Mouse (Mus musculus) natural killer cell, adult 2 months (primary cell): ENCODE measurements around the gene Il2rg.

Experiments used
- DNase-seq, 2 experiments: peaks; one replicate each; pipeline ENCODE4 v3.0.0; 2022; ENCODE audit warnings: low spot score in 2 of 2

Il2rg gene

DNA sequence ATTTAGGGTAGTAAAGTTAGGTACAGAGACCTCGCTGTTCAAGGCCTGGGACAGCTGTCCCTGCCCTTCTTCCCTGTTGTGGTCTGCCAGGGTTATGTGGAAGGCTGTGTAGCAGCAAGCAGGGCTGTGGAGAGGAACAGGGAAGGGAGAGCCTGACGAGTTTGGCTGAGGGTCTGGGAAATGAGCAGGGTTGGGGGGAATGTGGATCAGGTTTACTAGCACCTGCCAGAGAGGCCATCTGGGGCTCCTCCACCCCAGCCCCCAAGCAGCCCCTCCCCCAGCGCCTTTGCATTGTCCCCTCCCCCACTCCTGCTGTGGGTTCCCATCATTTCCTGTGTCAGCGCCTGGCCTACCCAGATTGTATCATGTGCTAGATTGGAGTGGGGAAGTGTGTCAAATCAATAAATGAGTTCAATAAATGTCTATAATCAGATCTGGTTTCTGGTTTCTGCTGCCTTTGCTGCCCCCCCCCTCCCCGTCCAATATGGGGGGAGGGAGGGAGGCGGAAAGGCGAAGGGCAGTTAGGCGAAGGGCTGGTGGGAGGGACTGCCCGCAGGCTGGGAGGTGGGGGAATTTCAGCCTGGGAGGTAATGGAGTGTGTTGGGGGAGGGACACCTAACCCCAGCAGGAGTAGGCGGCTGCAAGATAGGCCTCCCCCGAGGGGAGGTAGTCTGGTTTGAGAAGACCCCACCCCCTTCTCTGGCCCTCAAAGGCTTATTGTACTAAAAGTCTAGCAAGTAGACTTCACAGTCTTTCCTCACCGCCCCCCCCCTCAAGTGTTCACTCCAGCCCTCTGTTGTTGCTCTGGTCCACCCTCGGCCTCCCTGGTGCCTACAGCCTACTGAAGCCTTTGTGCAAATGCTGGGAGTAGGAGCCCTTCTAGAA lies 7.4 kb downstream of the Il2rg start:
- DNase-seq = no peak

DNA sequence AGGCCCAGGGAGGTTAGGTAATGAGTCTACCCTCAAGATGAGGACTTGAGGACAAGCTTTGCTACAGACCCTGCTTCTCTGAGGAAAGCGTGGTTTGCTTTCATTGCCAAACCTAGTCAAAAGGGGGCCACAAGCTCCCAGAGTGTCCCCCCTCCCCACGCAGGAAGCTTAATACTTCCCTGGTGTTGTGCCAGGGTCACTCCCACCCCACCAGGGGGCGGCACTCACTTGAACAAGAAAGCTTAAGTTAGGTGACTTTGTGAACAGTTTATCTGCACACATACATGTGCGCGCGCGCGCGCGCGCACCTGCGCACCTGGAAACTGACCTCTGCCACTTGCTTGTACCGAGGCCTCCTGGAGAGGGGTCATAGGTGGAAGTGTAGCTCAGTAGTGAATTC lies 11.5 kb downstream of the Il2rg start:
- peak; percentile 27 to 50 for DNase-seq

DNA sequence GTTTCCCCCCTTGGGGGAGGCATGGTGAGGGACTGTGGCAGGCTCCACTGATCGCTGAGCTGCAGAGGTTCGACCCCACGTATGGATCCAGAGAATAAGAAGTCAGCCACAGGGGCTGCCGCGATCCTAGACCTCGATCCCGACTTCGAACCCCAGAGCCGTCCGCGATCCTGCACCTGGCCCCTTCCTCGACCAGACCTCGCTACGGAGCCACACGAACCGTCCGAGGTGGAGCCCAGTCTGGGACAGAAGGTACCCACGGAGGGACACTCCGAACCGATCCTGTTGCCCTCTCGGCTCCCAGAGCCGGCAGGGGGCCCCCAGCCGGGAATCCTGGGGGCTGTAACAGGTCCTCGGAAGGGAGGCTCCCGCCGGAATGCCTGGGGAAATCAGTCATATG lies 13.3 kb downstream of the Il2rg start:
- no peak for DNase-seq

DNA sequence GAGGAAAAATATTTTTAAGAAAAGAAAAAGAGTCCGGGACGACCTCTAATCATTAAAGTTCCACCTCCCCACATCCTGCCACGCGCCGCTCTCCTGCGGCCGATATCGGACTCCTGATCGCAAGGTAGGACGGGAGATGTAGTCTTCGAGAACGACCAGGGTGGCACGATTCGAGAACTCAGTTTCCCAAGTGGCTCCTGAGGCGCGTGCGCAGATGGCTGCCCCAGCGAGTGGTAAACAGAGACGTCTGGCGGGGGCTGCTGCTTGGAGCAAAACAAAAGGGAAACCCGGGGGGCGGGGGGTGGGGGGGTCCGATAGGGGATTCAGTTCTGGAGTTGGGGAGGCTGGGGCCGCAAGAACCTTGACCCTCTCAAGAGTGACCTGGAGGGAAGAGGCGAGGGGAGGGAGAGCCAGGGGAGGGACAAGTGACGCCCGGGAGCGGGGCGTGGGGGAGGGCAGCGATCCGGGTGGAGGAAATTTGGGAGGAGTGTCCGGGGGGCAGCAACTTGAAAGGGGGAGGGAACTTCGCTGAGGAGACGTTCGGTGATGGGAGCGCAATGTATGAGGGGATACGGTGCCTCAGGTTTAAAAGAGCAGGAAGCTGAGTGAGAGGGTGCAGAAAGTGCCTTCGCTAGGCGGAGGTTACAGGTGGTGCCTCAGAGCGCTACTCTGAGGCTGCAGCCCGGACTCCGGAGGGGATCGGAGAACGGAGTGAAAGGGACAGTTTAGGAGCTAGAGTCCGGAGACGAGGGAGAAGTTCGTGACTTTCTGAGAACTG lies 13.9 kb downstream of the Il2rg start, which contains the start of gene Foxo4:
TSS of gene Foxo4 (plus strand) at position 577 of the 778 bp plus-strand sequence.
- DNase-seq = peak; percentile 72 to 81

DNA sequence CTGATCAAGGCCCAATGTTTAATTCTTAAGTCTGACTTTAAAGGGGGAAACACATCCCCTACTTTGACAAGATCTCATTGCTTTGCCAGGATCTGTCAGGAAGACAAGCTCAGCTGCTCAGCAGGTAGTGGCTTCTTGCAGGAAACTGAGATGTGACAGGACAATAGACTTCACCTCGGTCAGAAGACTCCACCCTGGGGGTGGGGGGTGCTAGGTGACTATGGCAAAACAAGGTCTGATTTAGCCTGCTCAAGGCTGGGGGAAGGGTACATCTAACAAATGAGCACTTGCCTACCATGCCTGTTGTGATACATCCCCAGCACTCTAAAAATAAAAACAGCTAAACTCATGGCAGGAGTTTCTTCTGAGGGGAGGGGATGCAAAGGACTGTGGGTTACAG lies 23.0 kb downstream of the Il2rg start:
- no peak for DNase-seq

DNA sequence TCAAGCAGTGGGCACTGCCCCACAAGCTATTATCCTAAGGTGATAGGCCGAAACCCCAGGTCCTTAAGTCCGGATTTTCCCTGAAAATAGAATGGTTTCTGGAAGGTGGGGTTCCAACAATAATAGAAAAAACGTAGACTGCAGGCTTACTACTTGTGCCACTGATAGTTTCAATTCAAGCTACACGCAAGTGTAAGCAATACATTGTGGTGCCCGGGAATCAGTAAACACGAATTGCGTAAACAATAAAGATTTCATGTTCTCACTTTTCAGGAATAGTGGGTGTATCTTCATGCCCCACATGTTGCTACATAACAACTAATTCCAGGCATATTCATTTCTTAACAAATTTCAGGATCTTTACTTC lies 45.3 kb downstream of the Il2rg start:
- DNase-seq = no peak

DNA sequence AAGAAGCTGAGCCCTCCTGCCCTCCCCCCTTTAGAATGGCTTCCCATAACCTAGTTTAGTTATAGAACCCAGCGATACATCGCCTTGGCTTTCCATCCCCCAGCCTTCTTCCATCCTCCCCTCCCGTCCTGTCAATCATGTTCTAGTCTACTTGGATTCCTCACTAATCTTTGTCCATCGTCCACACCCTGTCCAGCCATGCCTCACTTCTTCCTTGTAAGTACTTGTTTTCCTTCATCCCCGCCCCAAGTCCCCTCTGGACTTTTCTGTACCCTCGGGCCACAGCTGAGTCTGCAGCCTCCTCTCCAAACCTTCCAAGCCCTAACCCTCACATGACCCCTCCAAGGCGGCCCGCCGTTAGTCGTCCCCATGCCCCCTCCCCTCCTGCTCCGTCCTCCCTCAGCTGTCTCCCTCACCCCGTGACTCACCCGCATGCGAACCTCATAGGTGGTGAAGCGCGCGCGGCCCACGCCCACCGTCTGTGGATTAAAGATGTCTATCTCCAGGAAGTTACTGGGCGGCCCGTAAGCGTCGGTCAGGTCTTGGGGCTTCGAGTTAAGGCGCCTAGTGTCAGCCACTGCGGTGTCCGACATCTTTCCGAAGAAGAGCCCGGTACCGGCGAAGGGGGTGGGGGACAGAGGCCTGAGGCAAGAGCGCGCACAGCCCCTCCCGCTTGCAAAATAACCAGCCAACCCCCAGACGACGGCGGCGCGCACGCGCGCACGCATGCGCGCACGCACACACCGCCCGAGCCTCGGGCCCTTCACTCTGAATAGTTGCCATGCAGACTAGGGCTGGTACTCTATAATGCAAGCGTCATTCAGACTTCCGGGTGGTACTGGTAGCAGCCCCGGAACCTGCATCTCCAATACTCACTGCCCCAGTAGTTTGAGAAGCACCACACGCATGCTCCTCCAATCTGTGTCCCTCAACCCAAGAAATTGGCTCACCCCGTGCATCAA lies 45.9 kb downstream of the Il2rg start, which contains the start of gene Snx12:
TSS of gene Snx12 (minus strand) at position 730 of the 962 bp plus-strand sequence.
- peak; percentile 84 to 87 for DNase-seq
